Mouse (Mus musculus) bone marrow, adult 2 months (tissue): ENCODE results near the gene Rbms2.

Source experiments
- CTCF ChIP-seq: fragments of 200-500 bp; IDR thresholded peaks from 2 replicates; pipeline ENCODE4 v1.5.1; 2011; ENCODE audit warnings: low read length, control low read depth; ENCODE audit not compliant: control insufficient read depth, insufficient read depth
- POLR2A ChIP-seq: fragments of 200-500 bp; IDR thresholded peaks from 2 replicates; pipeline ENCODE4 v1.6.1; 2011; ENCODE audit warnings: low read depth, mild to moderate bottlenecking, control low read depth, low read length, borderline replicate concordance; ENCODE audit not compliant: control insufficient read depth

- TF ChIP-seq POLR2A (peak; percentile 22; the same call in 1 of the 2 replicates), CTCF (peak; percentile 32; the same call in 1 of the 2 replicates)
Measured at GRCm38 (mm10) chr10:128092506-128093495, 87.3 kb downstream of the Rbms2 start.
